Mouse (Mus musculus) ES-Bruce4 (cell line): ENCODE results near the gene Mum1. TPM values are rescaled to one million over a fixed set of nuclear protein-coding genes. Genes with fewer than 3 reads are reported as not detected.

ENCODE experiments used
- H3K27ac ChIP-seq: 2 replicates; pipeline ENCODE4 v1.5.1; 2012; ENCODE audit warnings: low read length, inconsistent platforms; ENCODE audit not compliant: insufficient read depth
- H3K27me3 ChIP-seq: 2 replicates; pipeline ENCODE4 v1.6.1; 2012; ENCODE audit warnings: mild to moderate bottlenecking, low read length, inconsistent platforms; ENCODE audit not compliant: control insufficient read depth, poor library complexity, insufficient read depth, severe bottlenecking
- H3K36me3 ChIP-seq: 2 replicates; pipeline ENCODE4 v1.6.1; 2012; ENCODE audit warnings: inconsistent platforms, mild to moderate bottlenecking, low read length, moderate library complexity; ENCODE audit not compliant: control insufficient read depth, poor library complexity, insufficient read depth, severe bottlenecking
- H3K4me1 ChIP-seq: one replicate; pipeline ENCODE4 v1.8.1; 2011; ENCODE audit warnings: low read length; ENCODE audit not compliant: control insufficient read depth, insufficient read depth
- H3K4me3 ChIP-seq: 2 replicates; pipeline ENCODE4 v1.5.1; 2011; ENCODE audit warnings: low read depth, mild to moderate bottlenecking, low read length
- H3K9ac ChIP-seq: 2 replicates; pipeline ENCODE4 v1.6.1; 2012; ENCODE audit warnings: low read depth, mild to moderate bottlenecking, inconsistent platforms; ENCODE audit not compliant: poor library complexity, severe bottlenecking
- H3K9me3 ChIP-seq: replicated peaks from 2 replicates; pipeline ENCODE4 v1.6.1; 2012; ENCODE audit warnings: mild to moderate bottlenecking, low read length, inconsistent platforms; ENCODE audit not compliant: control insufficient read depth, poor library complexity, insufficient read depth, severe bottlenecking
- CTCF ChIP-seq: IDR thresholded peaks from one replicate; pipeline ENCODE4 v1.8.1; 2011; ENCODE audit warnings: low read depth, low read length
- EP300 ChIP-seq: IDR thresholded peaks from 2 replicates; pipeline ENCODE4 v1.6.1; 2011; ENCODE audit warnings: low read depth, low read length; ENCODE audit not compliant: insufficient read depth
- POLR2A ChIP-seq: IDR thresholded peaks from one replicate; pipeline ENCODE4 v1.8.1; 2011; ENCODE audit warnings: low read length; ENCODE audit not compliant: insufficient read depth
- polyA plus RNA-seq: library from polyadenylated mRNA; stranded (reverse); fragments of >200 nt; gene quantifications from 2 replicates; pipeline ENCODE4 v1.2.4, GENCODE M21; 2011; ENCODE audit warnings: low read depth; ENCODE audit not compliant: missing spikeins, insufficient read depth, insufficient read length

Gene Mum1
- polyA plus RNA-seq, 1 experiment: 35.7 TPM

DNA sequence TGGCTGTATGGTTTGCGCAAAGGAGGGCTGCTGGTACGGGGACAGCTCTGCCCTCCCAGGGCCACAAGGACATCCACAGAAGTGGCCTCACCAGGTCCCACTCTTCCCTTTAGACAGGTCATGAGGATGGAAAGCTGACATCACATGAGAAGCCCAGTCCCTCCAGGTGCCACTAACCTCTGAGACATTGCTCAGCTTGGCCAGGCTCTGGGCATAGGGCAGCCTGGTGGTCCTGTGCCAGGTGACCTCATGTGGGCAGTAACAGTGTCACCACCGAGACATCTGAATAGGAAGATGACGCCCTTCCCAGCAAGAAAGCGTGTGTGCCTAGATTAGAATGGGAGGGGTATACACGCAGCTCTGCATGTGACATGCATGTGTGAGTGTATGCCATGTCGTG, 43.7 kb upstream of the Mum1 start:
- no peaks in the 10 kb centered on the region for H3K9me3 ChIP-seq
- H3K27ac ChIP-seq: no peak overlapping the region
- no peaks in the 10 kb centered on the region for H3K36me3 ChIP-seq
- no peak for TF ChIP-seq EP300
- TF ChIP-seq POLR2A: no peak
- TF ChIP-seq CTCF: no peak
- H3K4me1 ChIP-seq: peaks cover 5% of the 10 kb centered on the region
- no peaks in the 10 kb centered on the region for H3K27me3 ChIP-seq
- H3K9ac ChIP-seq: no peak overlapping the region
- no peak overlapping the region for H3K4me3 ChIP-seq

DNA sequence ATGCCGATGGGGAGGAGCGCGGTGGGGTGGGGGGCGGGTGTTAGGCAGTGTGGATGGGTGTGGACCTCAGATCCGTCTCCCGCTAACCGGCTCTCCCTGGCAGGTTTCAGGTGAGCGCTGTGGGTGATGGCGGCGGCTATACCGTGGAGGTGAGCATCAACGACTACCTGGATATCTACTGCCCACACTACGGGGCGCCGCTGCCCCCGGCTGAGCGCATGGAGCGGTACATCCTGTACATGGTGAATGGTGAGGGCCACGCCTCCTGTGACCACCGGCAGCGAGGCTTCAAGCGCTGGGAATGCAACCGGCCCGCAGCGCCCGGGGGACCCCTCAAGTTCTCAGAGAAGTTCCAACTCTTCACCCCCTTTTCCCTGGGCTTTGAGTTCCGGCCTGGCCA, 39.6 kb upstream of the Mum1 start:
- no peaks in the 10 kb centered on the region; the same call in 1 of the 2 replicates for H3K27me3 ChIP-seq
- no peak overlapping the region for H3K27ac ChIP-seq
- H3K4me3 ChIP-seq: peak overlapping the region; percentile 1; the same call in 1 of the 2 replicates
- TF ChIP-seq POLR2A (no peak), CTCF (no peak), EP300 (no peak)
- no peaks in the 10 kb centered on the region for H3K36me3 ChIP-seq
- H3K9me3 ChIP-seq: no peaks in the 10 kb centered on the region
- no peak overlapping the region for H3K9ac ChIP-seq
- peaks cover 3% of the 10 kb centered on the region for H3K4me1 ChIP-seq

- Histone ChIP-seq H3K27ac (no peak overlapping the region), H3K36me3 (no peaks in the 10 kb centered on the region), H3K9me3 (no peaks in the 10 kb centered on the region), H3K4me3 (no peak overlapping the region), H3K27me3 (no peaks in the 10 kb centered on the region; the same call in 1 of the 2 replicates), H3K9ac (no peak overlapping the region), H3K4me1 (peaks cover 3% of the 10 kb centered on the region)
- no peak for TF ChIP-seq POLR2A
- no peak for TF ChIP-seq CTCF
- TF ChIP-seq EP300: no peak
Observed at GRCm38 (mm10) chr10:80187739-80188138, 38.5 kb upstream of the Mum1 start.

DNA sequence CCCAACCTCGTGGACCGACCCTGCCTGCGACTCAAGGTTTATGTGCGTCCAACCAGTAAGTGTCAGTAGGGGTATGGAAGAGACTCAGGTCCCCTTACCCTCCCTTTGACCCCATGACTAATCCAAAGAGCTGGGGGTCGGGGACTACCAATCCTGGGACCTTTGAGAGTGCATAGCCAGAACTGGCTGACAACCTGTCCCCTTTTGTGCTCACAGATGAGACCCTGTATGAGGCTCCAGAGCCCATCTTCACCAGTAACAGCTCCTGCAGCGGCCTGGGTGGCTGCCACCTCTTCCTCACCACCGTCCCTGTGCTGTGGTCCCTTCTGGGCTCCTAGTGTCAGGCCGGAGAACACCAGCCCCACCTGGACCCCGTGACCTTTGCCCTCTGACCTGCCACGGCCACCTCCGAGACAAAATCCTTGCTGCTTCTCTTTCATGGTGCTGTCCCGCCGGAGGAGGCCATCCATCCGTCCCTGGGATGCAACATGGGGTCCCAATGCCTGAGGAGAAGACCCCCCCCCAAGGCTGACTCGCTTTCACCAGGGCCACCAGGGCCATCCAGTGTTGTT, 37.7 kb upstream of the Mum1 start:
- no peak overlapping the region for H3K4me3 ChIP-seq
- no peaks in the 10 kb centered on the region for H3K9me3 ChIP-seq
- H3K4me1 ChIP-seq: peaks cover 3% of the 10 kb centered on the region
- H3K27me3 ChIP-seq: no peaks in the 10 kb centered on the region; the same call in 1 of the 2 replicates
- TF ChIP-seq POLR2A (no peak), CTCF (no peak), EP300 (no peak)
- H3K9ac ChIP-seq: no peak overlapping the region
- H3K36me3 ChIP-seq: no peaks in the 10 kb centered on the region
- H3K27ac ChIP-seq: no peak overlapping the region

DNA sequence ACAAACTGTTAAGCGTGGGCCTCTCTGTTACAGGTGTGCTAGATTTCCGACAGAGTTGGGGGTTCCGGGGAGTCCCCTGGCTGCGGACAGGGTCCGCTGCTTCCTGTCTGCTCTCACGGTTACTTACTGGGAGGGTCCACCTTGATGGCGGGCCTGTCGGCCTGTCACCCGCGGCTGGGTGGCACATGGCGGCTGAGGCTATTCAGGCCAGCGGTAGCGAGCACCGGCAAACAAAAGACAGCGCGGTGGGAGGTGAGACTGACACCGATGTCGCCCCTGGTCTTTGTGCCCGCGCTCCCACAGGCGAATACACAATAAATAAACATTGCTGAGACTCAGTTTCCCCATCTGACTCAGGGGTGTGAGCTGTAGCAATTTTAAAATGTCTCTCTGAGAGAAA, 36.2 kb upstream of the Mum1 start:
- Histone ChIP-seq H3K36me3 (no peaks in the 10 kb centered on the region), H3K4me3 (peak overlapping the region; percentile 18), H3K27ac (no peak overlapping the region), H3K27me3 (no peaks in the 10 kb centered on the region; the same call in 1 of the 2 replicates), H3K9me3 (no peaks in the 10 kb centered on the region), H3K4me1 (peaks cover 3% of the 10 kb centered on the region), H3K9ac (no peak overlapping the region)
- no peak for TF ChIP-seq EP300
- no peak for TF ChIP-seq CTCF
- no peak for TF ChIP-seq POLR2A

GRCm38 (mm10) chr10:80190491-80191051, 35.7 kb upstream of the Mum1 start:
- H3K36me3 ChIP-seq: no peaks in the 10 kb centered on the region
- no peaks in the 10 kb centered on the region for H3K9me3 ChIP-seq
- TF ChIP-seq CTCF (no peak), EP300 (no peak), POLR2A (no peak)
- H3K9ac ChIP-seq: no peak overlapping the region
- no peaks in the 10 kb centered on the region; the same call in 1 of the 2 replicates for H3K27me3 ChIP-seq
- no peak overlapping the region for H3K27ac ChIP-seq
- peaks cover 2% of the 10 kb centered on the region for H3K4me1 ChIP-seq
- H3K4me3 ChIP-seq: peak overlapping the region; percentile 18
